Mouse (Mus musculus) liver, embryonic 14.5 days (tissue): Measurements from ENCODE around the gene 4933427D14Rik.

ENCODE experiments used
- CTCF ChIP-seq: IDR thresholded peaks from 2 replicates; pipeline ENCODE4 v1.5.1; 2016; ENCODE audit warnings: antibody characterized with exemption, low read depth, control low read depth
- EP300 ChIP-seq: IDR thresholded peaks from 2 replicates; pipeline ENCODE4 v1.6.1; 2016; ENCODE audit warnings: antibody characterized with exemption, low read depth

DNA sequence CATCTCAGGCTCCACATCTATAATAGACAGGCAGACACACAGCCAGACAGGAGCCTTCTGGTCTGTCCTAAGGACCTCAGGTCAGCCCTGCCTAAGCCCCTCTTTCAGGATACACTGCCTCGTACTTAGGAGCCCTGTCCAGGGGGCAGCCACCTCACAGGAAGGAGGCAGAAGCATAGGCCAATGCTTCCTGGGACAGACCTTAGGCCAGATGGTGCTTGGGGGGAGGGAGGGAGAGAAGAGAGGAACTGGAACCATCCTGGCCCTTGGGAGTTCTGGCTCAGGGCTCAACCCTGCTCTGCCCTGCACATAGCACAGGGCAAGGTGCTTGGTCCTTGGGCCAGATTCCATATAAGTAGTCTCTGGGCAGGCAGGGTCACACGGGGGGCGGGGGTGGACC, 81.5 kb downstream of the 4933427D14Rik start:
- TF ChIP-seq CTCF (no peak), EP300 (no peak)
